Mouse (Mus musculus) CD4-positive helper T cell, adult 2 months (primary cell): ENCODE results near the gene Ptprcap.

Experiments used
- DNase-seq: peaks from one replicate; pipeline ENCODE4 v3.0.0-alpha.2; 2012; ENCODE audit warnings: low read depth, missing footprints, low spot score

Ptprcap gene

DNA sequence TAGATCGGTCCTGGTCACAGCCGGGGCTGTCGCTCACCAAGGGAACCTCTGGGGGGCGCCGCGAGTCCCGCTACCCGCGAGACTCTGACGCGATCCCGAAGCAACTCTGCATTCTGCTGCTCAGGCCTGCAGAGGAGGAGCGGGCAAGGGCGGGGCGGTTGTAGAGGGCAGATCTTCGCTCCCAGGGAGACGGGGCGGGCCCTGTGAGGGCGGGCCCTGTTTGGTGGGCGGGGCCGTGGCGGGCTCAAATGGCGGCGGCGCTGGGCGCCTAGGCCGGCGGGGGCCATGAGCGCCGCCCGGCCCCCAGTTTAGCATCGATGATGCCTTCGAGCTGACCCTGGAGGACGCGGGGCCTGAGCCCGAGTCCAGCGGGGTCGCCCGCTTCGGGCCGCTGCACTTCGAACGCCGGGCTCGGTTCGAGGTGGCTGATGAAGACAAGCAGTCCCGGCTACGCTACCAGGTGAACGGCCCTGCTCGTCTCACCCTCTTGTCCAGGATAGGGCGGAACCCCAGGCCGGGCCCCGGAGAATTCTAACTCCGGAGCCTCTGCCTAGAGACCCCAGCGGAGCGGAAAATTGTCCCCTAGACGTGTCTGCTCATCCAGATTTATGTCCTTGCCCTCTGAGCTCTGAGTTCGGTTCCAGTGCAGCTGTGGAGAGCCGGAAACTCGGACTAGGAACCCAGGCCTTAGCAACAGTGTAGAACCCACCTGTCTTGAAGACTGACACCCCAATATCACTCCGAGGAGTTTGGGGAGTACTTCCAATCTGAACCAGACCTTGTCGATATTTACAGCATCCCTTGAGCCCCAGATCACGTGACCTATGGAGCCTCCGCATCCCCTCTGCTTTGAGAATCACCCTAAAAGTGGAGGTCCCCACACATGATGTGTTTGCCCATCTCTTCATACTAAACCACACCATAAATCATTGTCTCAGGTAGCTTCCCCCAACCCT, 27.4 kb upstream of the Ptprcap start, which contains the start of gene Aip:
Gene Aip, minus strand, starts transcription at position 118 of the 956 bp plus-strand sequence.
- peak; percentile 99 for DNase-seq

DNA sequence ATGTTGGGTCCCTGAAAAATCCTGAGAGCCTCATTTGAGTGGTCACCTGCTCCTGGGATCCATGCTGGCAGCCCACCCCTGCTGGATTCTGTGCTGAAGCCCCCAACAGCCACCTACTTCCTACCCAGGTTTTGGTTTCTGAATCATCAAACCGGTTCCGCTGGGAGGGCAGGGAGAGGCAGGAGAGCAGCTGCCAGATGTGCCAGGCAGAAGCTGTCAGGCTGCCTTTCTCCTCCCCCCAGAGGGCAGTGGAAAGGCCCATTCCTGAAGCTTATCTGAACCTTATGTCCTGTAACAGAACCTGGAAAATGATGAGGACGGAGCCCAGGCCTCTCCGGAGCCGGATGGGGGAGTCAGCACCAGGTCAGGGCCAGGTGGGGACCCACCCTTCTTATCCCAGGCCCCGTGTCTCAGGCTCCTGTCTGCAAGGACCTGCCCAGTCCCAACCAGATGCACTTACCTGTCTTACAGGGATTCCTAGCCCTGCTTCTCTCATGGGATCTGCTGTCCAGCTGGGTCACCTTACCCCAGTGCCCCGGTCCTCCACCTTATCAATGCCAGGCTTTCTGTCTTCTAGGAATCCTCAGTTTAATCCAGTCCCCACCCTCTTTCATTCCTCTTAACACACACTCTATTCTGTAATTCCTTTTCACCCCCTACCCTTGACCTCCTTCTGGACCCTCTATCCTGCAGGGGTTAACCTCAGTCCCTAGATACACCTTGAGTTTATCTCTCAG, 26.5 kb upstream of the Ptprcap start:
- DNase-seq = no peak

GRCm38 (mm10) chr19:4129462-4129861, 23.9 kb upstream of the Ptprcap start:
- DNase-seq = no peak

- no peak for DNase-seq
Observed at GRCm38 (mm10) chr19:4130106-4130505, 23.3 kb upstream of the Ptprcap start.

GRCm38 (mm10) chr19:4131075-4131474, 22.3 kb upstream of the Ptprcap start:
- no peak for DNase-seq

- DNase-seq = no peak
Observed at GRCm38 (mm10) chr19:4131768-4132167, 21.6 kb upstream of the Ptprcap start.

- DNase-seq = no peak
Observed at GRCm38 (mm10) chr19:4134354-4134753, 19.1 kb upstream of the Ptprcap start.

DNA sequence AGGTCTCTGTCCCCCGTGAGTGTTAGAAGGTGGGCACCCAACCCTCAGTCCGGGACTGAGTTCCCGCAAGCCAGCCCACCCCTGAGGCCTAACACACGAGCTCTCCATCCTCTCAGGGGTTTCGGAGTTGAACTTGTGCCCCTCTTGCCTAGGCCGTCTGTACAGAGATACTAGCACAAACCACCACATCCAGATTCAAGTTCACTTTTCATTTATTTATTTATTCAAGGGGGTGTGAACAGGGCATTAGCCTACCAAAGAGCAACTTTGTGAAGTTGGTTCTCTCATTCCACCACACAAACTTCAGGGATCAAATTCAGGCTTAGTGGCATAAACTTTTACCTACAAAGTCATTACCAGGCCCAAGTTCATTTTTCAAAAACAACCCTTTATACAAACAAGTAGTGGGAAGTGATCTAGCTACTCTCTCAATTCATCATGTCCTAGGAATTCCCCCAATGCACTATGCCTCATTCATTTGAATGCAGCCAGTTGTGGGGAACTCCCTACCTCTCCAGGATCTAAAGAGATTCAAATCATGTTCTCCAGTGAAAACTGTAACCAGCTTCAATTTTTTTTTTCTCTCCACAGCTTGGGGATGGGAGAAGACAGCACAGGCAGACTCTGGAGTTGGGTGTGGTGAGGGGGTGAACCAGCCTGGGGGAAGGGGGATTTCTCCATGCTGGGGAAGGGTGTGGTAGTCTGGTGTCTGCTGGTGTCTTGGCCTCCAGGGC, 18.0 kb upstream of the Ptprcap start:
- peak; percentile 41 for DNase-seq

DNA sequence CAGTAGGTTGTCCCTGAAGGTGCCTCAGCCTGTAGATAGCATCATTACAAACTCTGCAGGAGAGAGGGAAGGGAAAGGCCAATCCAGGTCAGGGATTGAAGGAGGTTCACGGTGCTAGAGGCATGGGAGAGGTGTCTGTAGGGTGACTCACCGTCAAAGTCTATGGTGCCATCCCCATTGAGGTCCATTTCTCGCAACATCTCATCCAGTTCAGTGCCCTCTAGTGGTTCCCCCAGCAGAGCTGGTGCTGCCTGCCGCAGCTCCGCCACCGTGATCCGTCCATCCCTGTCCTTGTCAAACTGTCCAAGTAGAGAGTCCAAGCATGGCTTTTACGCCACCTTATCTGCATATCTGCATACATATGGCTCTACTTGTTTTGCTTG, 17.4 kb upstream of the Ptprcap start:
- peak; percentile 61 for DNase-seq

DNA sequence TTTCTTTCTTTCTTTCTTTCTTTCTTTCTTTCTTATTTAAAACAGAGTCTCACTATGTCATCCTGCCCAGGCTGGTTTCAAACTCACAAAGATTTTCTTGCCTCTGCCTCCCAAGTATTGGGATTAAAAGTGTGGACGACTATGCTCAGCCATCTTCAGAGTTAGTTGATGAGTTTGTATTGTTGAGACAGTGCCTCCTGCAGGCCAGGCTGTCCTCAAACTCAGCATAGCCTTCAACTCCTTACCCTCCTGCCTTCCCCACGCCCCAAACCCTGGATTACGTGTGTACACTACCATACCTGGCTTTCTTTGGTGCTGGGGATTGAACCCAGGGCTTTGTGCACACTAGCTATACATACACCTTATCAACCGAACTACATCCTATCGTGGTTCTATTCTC, 16.9 kb upstream of the Ptprcap start:
- peak; percentile 49 for DNase-seq

DNA sequence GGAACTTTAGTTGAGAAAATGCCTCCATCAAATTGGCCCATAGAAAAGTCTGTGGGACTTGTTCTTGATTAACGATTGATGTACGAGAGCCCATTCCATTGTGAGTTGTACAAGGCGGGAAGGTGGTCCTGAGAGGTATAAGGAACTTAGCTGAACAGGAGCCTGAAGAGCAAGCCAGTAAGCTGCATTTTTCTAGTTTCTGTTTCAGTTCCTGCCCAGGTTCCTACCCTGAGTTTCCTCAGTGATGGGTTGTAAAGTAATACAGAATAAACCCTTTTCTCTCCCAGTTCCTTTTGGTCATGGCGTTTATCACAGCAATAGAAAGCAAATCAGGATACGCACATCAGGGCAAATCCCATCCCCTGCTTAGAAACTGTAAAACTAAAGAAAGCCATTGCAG, 15.5 kb upstream of the Ptprcap start:
- DNase-seq = no peak

GRCm38 (mm10) chr19:4139446-4139845, 14.0 kb upstream of the Ptprcap start, which contains the start of gene Gpr152:
Gene Gpr152 (plus strand): TSS chr19:4139787.
- no peak for DNase-seq

GRCm38 (mm10) chr19:4140147-4140546, 13.3 kb upstream of the Ptprcap start:
- DNase-seq = no peak

GRCm38 (mm10) chr19:4142416-4143173, 10.8 kb upstream of the Ptprcap start:
- DNase-seq = no peak

GRCm38 (mm10) chr19:4143759-4144268, 9.6 kb upstream of the Ptprcap start, which contains the start of gene Cabp4:
Gene Cabp4 (minus strand): TSS chr19:4144033.
- DNase-seq = no peak

DNA sequence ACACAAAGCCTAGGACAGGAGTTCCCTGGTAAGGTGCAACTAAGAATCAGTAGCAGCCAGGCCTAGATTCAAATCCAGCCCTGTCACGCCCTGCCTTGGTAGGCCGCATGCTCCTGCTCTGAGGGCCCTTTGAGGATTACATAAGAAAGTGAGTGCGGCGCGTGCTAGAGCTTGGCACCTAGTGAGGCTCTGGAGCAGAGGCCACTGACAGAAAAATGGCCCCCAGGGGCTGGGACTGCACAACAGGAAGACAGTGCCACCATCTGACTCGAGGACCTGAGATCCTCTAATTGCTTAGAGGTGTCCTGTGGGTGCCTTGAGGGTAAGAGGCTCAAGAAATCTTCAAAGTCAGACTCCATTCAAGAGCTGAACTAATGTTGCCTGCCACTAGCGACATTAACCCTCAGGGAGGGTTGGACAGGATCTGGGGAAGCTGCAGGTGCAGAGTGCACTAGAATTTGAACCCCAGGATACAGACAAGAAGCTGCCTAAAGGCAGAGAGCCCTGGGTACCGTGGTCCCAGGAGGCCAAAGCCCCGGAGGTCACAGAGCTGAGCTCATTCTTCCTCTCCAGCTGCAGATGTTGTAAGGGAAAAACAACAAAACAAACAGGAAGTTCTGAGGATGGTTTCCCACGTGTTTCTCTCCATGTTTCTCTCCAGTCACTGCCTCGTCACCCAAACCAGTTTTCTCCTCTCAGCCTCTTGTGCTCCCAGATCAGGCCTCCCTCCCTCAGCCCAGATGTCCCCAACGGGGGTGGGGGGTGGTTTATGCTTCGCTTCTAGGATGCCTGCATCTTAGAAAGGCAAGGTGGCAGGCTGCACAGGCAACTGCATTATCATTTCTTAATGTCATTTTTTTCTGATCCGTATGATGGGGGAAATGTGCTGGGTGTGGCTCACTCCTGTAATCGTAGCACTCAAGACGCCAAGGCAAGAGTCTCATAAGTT, 8.6 kb upstream of the Ptprcap start:
- no peak for DNase-seq

- DNase-seq = no peak
Observed at GRCm38 (mm10) chr19:4145936-4146335, 7.5 kb upstream of the Ptprcap start.

DNA sequence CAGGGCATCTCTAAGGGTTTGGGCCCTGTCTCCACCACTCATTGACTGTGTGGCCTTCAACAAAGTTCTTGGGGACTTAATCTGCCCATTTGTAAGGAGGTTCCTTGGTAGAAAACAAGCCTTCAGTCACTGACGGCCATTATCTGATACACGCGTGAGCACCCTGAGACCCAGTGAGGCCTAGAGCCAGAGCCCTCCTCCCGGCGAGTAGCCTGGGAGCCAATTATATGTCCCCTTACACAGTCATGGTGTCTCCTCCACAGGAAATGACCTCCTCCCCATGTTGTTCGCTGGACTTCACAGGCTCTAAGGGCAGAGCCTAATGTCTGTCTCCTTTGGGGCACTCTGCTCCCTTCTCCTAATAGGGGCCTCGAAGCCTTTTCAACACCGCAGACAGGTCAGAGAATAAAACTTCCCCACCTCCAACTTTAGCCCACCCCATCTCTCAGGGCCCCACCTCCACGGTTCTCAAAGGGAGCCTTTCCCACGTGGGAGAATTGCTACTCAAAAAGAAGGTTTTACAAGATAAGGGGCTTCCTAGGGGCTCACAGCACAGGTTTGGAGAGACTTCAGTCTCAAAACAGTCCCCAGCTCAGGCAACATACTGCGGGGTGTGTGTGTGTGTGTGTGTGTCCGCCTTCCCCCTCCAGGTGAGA, 6.9 kb upstream of the Ptprcap start:
- no peak for DNase-seq

DNA sequence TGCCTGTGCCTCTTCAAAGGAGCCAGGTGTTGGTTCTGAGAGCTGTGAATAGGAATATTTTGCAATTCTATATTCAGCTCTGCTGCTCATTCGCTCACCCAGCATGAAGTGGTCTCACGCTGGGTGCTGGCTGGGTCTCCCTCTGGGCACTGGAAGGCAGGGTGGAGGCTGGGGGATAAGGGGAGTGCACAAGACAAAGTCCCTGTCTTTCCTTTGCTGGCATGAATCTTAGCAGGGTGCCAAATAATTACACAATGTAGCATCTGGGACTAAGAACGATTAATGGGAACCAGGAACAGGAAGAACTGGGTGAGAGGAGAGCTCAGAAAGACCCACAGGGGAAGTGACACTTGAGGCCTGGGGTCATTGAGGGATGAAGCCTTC, 6.4 kb upstream of the Ptprcap start:
- DNase-seq = no peak
